Mouse (Mus musculus) small intestine, adult 2 months (tissue): Measurements from ENCODE around the gene Olfr1179.

ENCODE experiments used
- CTCF ChIP-seq: fragments of 200-500 bp; IDR thresholded peaks from 2 replicates; pipeline ENCODE4 v1.5.1; 2012; ENCODE audit warnings: low read depth, mild to moderate bottlenecking, control low read depth, inconsistent platforms, low read length, moderate library complexity, mixed read lengths; ENCODE audit not compliant: insufficient replicate concordance, insufficient read length; ENCODE audit errors: extremely low read depth
- POLR2A ChIP-seq: fragments of 200-500 bp; IDR thresholded peaks from 2 replicates; pipeline ENCODE4 v1.6.1; 2012; ENCODE audit warnings: low read depth, mild to moderate bottlenecking, control low read depth, inconsistent platforms, low read length, moderate library complexity

GRCm38 (mm10) chr2:88406353-88406752, at the start of gene Olfr1179:
- TF ChIP-seq CTCF = no peak
- TF ChIP-seq POLR2A = no peak
